Mouse (Mus musculus) thymus, postnatal 36 days (tissue): Measurements from ENCODE around the gene Dedd.
A peak's percentile ranks its signal among the peaks of the same experiment; 100 is the strongest.
"Not testable (repeated sequence)": the region's sequence is repeated elsewhere in the genome, so short reads cannot be mapped to it uniquely, and the experiment has no call there.

ENCODE experiments used
- DNase-seq, 2 experiments: peaks; one replicate each; pipeline ENCODE4 v3.0.0; 2022; ENCODE audit warnings: mixed read lengths in 2 of 2

Dedd gene

GRCm38 (mm10) chr1:171319748-171320147 is 9.2 kb upstream of the Dedd start:
- DNase-seq = no peak

DNA sequence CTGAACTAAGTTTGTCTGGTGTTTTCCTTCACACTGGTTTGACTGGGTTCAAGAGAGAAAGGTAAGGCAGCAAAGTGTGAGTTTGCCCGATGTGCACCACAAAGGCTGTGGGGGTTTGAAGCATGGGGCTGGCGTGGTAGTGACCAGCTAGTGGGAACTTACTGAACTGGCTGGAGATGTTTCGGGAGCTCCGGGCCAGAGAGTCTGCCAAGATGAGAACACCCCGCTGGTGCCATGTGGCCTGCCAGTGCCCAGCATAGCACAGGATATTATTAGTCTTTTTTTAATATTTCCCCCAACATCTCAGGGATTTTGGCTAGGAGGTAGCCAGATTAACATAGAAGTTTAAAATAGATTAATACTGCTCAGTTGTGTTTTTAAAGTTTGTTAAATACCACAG is 8.8 kb upstream of the Dedd start:
- DNase-seq = no peak

DNA sequence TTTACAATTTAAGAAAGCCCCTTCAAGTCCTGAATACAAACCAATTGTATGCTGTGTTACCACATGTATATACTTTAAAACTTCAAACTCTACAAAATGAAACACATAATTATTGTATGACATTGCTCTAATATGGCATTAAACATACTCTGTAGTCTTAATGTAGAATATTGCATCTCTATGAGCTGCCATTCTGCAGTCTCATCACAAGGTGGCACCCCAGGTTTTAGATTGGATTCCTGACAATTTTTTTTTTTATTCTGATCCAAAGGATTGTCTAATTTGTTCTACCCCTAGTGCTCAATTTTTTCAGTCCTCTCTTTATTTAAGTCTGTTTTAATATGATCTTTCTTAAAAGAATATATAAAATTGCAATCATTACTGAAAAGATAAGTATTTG is 7.5 kb upstream of the Dedd start:
- no peak for DNase-seq

GRCm38 (mm10) chr1:171322012-171322411 is 6.9 kb upstream of the Dedd start:
- DNase-seq = no peak

GRCm38 (mm10) chr1:171325571-171325970 is 3.4 kb upstream of the Dedd start:
- no peak for DNase-seq

DNA sequence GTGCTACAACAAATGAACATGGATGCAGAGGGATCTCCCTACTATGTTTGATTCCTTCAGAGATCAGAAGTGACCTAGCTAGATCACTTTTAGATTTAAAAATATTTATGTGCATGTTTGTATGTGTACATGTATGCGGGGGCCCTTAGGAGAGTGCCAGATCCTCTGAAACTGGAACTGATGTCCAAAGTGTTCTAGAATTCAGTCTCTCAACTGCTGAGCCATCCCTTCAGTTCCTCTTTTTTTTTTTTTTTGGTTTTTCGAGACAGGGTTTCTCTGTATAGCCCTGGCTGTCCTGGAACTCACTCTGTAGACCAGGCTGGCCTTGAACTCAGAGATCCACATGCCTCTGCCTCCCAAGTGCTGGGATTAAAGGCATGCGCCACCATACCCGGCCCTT is 2.4 kb upstream of the Dedd start:
- DNase-seq = not testable (repeated sequence)

DNA sequence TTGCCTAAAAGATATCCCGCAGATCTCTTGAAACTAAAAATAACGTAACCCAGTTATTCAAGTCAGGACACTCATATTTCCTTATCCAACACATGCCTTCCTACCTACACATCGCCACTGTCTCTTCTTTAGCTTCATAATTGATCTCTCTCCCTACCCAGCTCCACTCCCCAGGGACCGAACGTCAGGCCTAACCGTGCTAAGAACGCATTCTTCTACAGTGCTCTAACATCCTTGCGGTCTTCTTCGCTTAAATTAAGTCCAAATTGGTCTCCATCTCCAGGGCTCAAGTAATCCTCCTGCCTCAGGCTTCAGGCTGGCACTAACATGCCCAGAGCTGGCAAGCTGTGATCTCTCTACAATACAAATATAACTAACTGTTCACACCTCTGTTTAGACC is 701 bp upstream of the Dedd start:
- no peak for DNase-seq

GRCm38 (mm10) chr1:171329433-171330215 is 679 bp downstream of the Dedd start:
- DNase-seq = no peak

DNA sequence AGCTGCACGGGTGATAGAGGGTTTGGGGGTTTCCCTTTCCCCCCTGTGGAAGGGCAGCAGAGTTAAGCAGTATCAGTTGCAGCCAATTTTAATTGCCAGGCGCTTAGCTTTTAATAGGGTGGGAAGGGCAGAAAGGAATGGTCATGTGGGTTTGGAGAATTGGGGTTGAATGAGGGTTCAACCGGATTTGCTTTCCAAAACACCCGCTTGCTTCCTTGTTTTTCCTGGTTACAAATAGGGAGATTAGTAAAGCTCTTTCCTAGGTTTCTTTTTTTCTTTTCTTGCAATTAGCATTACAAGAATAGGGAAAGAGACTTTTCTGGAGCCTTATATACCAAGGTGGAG is 1.2 kb downstream of the Dedd start:
- no peak for DNase-seq

DNA sequence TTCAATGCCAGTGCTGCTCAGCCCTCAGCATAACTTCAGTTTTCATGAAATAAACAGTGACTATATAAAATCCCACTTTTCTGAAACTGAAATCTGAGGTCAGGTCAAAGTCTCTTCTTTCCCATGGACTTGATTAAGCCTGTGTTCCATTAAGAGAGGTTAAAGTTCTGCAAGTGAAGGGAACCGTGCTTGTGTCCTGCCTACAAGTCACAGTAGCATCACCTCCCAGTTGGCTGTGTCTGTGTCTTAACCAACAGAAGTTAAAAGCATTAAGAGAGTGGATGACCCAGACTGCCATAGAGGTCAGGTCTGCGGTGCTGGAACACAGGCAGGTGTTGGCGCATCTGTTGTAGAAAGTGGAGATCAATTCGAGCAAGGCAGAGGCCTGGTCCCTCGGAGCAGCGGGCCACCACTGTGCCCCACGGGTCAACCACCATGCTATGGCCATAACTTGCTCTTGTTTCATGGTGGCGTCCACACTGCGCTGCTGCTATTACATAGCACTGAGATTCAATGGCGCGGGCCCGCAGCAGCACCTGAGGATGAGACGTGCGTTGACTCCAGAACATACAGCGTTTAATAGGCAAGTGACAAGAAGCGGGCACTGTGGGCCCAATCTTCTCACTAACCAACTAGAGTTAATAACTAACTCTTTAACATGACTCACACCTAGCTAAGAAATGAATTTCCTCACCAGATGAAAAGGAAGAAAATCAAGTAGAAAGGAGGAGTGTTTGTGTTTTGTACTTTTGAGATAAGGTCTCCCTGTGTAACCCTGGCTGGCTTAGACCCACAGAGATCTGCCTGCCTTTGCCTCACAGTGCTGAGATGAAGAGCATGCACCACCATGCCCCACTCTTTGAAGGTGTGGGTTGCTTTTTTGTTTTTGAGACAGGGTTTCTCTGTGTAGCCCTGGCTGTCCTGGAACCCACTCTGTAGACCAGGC is 13.6 kb downstream of the Dedd start:
- DNase-seq = no peak

- DNase-seq = peak in 1 of 2 experiments; percentile 8
Measured at GRCm38 (mm10) chr1:171343922-171344677, 15.2 kb downstream of the Dedd start.

GRCm38 (mm10) chr1:171344715-171345114 is 15.8 kb downstream of the Dedd start:
- DNase-seq = no peak

- DNase-seq = peak; percentile 86 to 90
Measured at GRCm38 (mm10) chr1:171345225-171346094, 16.5 kb downstream of the Dedd start, which contains the start of the genes Nit1 and Pfdn2. Nit1 (minus strand) TSS chr1:171345646. Pfdn2 (plus strand) TSS chr1:171345670.

- DNase-seq = no peak
Measured at GRCm38 (mm10) chr1:171346095-171346450, 17.1 kb downstream of the Dedd start.

- no peak for DNase-seq
Measured at GRCm38 (mm10) chr1:171348665-171349064, 19.7 kb downstream of the Dedd start.

GRCm38 (mm10) chr1:171349210-171349609 is 20.3 kb downstream of the Dedd start:
- DNase-seq = no peak

DNA sequence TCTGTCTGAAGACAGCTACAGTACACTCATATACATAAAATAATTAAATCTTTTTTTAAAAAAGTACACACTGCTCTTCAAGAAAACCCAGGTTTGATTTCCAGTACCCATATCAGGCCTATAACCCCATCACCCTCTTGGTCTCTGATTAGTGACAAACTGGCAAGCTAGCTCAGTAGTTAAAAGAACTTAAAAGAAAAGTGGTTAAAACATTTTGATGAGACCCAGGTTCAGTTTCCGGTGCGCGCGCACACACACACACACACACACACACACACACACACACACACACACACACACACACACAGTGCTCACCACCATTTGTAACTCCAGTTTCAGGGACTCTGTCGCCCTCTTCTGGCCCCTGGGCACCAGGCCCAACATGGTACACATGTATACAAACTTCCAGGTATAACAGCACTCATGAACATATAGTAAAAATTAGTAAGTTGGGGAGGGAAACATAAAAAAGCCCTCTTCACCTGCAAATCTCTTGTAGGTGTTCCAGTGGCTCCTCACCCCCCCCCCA is 26.9 kb downstream of the Dedd start:
- DNase-seq = peak; percentile 51 to 64

DNA sequence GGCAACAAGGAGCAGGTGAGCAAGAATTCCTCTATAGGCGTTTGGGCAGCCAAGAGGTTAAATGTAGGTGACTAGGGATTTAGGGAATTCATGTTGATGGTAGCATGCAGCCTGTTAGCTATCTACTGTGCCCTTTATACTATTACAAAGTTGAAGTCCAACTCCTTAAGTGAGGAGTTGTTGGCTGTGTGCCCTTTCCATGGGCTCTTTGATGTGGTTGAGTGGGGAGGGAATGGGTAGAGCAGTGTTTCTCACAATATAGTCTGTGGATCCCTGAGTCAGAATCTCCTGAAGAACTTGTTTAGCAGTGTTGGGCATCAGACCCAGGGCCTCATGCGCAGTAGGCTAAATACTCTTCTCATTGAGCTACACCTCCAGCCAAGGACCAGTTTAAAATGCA is 27.9 kb downstream of the Dedd start:
- DNase-seq = no peak

DNA sequence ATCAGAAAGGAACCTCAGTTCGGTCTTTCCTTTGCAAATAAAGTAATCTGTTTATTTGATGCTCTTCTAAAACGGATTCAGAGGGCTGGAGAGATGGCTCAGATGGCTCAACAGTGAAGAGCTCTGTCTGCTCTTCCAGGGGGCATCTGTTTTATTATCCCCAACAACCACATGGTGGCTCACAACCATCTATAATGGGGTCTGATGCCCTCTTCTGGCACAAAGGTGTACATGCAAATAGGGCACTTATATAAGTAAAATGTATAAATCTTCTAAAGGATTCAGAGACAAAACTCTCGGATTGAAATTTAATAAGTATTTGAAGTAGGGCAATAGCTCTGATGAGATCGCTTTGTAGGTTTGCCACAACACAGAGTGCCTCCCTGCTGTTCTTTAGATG is 29.5 kb downstream of the Dedd start:
- peak; percentile 28 to 31 for DNase-seq

DNA sequence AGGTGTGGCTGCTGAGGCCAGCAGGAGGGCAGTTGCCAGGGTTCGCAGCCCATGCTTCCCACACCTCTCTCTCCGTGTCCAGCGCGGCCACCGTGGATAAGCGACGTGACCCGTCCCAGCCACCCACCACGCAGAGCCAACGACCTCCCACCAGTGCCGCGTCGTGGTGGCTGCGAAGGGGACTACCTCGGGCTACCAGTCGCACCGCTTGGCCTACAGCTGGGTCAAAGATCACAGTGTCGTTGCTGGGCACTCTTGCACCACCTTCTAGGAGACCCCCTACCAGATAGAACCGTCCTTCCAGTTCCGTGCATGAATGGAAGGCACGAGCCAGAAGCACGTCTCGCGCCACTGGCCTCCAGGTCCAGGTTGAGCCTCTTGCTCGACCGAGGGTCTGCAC is 31.3 kb downstream of the Dedd start:
- DNase-seq = peak in 1 of 2 experiments; percentile 50

GRCm38 (mm10) chr1:171360656-171361055 is 31.7 kb downstream of the Dedd start, which contains the start of gene Klhdc9:
Klhdc9 (minus strand) TSS chr1:171360798.
- peak; percentile 80 to 92 for DNase-seq
